Mouse (Mus musculus) olfactory bulb, adult 2 months (tissue): ENCODE results near the gene Fbxw11.

ENCODE experiments used
- CTCF ChIP-seq: fragments of 200-500 bp; IDR thresholded peaks from 2 replicates; pipeline ENCODE4 v1.5.1; 2012; ENCODE audit warnings: low read depth, mild to moderate bottlenecking, low read length, moderate library complexity; ENCODE audit not compliant: insufficient read depth
- POLR2A ChIP-seq: fragments of 200-500 bp; IDR thresholded peaks from 2 replicates; pipeline ENCODE4 v1.6.1; 2012; ENCODE audit warnings: mild to moderate bottlenecking, low read depth, low read length, moderate library complexity; ENCODE audit not compliant: insufficient read depth

DNA sequence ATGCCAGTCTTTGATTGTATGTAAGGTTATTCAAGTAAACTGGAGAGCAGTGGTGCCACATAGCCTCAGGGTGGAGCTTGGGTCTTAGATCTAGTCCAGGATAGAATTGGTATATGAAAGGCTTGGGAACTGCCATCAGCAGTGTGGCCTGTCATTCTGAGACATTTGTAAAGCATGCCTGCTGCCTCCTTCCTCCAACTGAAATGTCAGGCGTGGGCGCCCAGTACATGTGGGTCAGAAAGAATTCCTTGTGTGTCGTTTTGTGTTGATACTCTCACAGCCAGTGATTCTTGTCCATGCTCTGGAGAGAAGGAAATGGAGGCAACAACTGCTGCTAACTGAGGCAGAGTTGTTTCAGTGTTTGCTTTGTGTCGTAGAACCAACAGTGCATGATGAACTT lies 76.5 kb downstream of the Fbxw11 start:
- no peak for TF ChIP-seq CTCF
- no peak for TF ChIP-seq POLR2A
